Mouse (Mus musculus): Measurements from ENCODE around the gene Defb5.
"Not testable (repeated sequence)": the region's sequence is repeated elsewhere in the genome, so short reads cannot be mapped to it uniquely, and the experiment has no call there.

Defb5 gene

DNA sequence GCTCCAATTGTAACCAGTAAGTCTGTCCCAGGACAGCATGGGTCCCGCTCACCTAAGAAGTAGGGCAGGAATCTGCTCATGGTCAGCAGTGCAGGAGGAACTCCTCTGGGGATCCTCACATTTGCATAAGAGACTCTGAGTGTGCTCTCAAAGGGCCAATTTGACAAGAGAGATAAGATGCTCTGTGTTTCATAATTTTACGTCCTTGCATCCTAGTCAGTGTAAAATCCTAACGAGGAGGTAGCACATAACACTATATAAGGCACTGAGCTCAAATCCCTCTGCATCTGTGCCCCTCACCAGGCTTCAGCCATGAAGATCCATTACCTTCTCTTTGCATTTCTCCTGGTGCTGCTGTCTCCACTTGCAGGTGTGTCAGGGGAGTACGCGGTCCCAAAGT is at the start of gene Defb5:
Defb5 (plus strand) TSS at position 301 of the 400 bp plus-strand sequence.
- no peak for TF ChIP-seq GATA4 (IDR thresholded peaks at IDR 0.05; ENCODE audit: insufficient replicate concordance, low read length)

DNA sequence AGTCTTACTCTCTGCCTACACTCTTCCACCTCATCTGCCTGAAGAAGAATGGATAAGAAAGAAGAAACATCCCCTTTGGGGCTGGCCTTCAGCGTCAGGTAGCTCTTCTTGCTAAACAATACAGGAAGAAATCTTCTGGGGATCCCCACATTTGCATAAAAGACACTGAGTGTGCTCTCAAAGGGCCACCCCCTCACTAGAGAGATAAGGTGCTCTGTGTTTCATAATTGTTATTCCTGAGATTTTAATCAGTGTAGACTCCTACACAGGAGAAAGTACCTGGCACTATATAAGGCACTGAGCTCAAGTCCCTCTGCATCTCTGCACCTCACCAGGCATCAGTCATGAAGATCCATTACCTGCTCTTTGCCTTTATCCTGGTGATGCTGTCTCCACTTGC is 22.2 kb upstream of the Defb5 start, which contains the start of gene Defb6:
Defb6 (plus strand) TSS at position 318 of the 400 bp plus-strand sequence.
- TF ChIP-seq GATA4 (IDR thresholded peaks at IDR 0.05; ENCODE audit: insufficient replicate concordance, low read length): no peak

DNA sequence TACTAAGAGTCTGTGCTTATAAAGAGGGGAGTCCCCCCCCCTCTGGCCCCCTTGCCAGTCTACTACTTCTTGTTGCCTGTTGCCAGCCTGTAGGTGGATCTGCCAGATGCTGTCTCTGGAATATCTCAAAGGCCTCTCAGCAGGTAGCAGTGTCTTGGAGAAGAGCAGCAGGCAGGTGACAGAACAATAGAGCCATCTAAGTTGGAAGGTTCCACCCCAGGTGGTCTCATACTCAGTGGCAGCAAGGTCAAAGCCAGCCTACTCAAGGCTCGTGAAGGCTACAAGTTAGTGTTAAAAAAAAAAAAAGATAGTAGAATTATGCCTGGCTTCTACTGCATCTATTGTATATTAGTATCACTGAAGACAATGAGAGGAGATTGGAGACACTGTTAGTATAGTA is 9.3 kb upstream of the Defb5 start:
- no peak for TF ChIP-seq GATA4 (IDR thresholded peaks at IDR 0.05; ENCODE audit: insufficient replicate concordance, low read length)

DNA sequence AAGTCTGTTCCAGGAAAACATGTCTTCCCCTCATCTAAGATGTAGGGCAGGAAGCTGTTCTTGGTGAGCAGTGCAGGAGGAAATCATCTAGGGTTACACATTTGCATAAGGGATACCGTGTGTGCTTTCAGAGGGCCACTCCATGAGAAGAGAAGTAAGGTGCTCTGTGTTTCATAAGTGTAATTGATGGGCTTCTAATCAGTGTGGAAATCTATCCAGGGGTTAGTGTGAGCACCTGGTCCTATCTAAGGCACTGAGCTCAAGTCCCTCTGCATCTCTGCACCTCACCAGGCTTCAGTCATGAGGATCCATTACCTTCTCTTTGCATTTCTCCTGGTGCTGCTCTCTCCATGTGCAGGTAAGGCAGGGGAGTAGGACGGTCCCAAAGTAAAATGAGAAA is 7.8 kb upstream of the Defb5 start, which contains the start of gene Defb46:
Defb46 (plus strand) TSS at position 301 of the 400 bp plus-strand sequence.
- no peak for TF ChIP-seq GATA4 (IDR thresholded peaks at IDR 0.05; ENCODE audit: insufficient replicate concordance, low read length)

DNA sequence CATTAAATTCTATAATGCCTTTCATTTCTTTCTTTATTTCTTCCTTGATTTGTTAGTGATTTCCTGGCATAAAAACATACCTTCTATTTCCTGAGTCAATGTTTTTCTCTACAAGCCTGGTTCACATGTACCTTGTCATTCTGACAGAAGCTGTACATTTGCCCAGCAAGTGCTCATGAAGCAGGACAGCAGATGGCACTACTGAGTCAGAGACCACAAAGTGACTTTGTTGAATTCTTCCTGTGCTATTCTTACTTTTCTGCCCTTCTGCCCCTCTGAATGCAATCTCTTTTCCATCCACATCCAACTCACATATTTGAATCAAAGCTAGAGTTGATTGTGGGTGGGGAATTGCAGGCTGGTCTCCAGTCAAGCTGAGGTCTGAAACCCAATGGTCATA is 10.8 kb downstream of the Defb5 start:
- no peak for TF ChIP-seq GATA4 (IDR thresholded peaks at IDR 0.05; ENCODE audit: insufficient replicate concordance, low read length)

DNA sequence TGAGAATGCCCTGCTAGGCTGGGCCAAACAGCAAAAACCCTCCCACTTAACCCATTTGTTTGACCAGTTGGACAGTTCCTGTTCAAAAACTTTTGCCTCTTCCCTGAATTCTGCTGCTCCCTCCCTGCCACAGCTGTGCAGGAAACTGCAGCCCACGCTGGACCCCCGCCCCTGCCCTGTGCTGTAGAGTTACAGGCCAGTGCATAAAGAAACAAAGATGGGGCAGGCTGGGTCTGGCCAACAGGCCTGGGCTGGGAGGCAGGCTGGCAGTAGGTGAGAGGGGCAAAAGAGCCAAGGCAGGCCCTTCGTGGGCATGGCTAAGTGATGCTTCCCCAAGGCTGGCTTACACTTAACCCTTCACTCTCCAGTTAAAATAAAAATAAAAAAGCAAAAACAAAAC is 12.3 kb downstream of the Defb5 start:
- no peak for TF ChIP-seq GATA4 (IDR thresholded peaks at IDR 0.05; ENCODE audit: insufficient replicate concordance, low read length)

DNA sequence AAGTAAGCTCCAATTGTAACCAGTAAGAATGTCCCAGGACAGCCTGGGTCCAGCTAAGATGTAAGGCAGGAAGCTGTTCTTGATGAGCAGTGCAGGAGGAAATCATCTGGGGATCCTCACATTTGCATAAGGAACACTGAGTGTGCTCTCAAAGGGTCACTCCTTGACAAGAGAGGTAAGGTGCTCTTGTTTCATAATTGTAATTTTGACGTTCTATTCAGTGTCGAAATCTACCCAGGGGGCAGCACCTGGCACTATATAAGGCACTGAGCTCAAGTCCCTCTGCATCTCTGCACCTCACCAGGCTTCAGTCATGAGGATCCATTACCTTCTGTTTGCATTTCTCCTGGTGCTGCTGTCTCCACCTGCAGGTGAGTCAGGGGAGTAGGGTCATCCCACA is 45.7 kb downstream of the Defb5 start, which contains the start of gene Defb3:
Defb3 (plus strand) TSS at position 301 of the 400 bp plus-strand sequence.
- not testable (repeated sequence) for TF ChIP-seq GATA4 (IDR thresholded peaks at IDR 0.05; ENCODE audit: insufficient replicate concordance, low read length)
